Mouse (Mus musculus) fat pad, adult 2 months (tissue): ENCODE data around the gene Habp4.

ENCODE experiments used
- DNase-seq: peaks from one replicate; pipeline ENCODE4 v3.0.0-alpha.2; 2011; ENCODE audit warnings: low read depth, low spot score; ENCODE audit errors: extremely low read depth

Habp4 gene

GRCm38 (mm10) chr13:64161548-64161915, at the start of gene Habp4:
Gene Habp4 (plus strand): TSS chr13:64161824.
- peak; percentile 64 for DNase-seq

DNA sequence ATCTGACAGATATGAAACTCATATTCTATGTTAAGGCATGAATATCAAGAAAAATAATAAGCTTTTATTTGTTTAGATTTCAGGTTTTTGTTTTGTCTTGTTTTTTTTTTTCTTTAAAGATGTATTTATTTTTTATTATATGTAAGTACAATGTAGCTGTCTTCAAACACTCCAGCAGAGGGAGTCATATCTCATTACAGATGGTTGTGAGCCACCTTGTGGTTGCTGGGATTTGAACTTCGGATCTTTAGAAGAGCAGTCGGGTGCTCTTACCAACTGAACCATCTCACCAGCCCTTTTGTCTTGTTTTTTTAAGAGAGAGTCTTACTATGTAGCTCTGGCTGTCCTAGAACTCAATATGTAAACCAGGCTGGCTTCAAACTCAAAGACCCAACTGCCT, 44.2 kb upstream of the Habp4 start:
- DNase-seq: no peak

- no peak for DNase-seq
Measured at GRCm38 (mm10) chr13:64120760-64121159, 40.9 kb upstream of the Habp4 start.

- DNase-seq: no peak
Measured at GRCm38 (mm10) chr13:64123491-64124188, 38.0 kb upstream of the Habp4 start.

DNA sequence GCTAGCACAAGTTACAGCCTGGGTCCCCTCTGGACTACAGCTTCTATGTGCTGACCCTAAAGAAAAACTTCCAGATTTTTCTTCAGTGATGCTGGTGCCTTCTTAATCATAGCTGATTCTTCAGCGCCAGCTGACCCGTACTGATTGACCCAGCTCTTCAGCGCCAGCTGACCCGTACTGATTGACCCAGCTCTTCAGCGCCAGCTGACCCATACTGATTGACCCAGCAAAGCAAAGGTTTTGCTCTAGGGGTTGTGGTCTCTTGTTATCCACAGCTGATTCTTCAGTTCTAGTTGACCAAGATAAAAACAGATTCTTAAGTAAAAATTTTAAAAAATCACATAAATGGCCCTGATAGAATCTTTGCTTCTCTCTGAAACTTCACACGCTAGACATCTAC, 36.7 kb upstream of the Habp4 start:
- DNase-seq: no peak

GRCm38 (mm10) chr13:64126316-64126715, 35.3 kb upstream of the Habp4 start:
- DNase-seq: no peak

- DNase-seq: no peak
Measured at GRCm38 (mm10) chr13:64128858-64129615, 32.6 kb upstream of the Habp4 start, which contains the start of gene Slc35d2. Gene Slc35d2 (minus strand): TSS chr13:64129368.

DNA sequence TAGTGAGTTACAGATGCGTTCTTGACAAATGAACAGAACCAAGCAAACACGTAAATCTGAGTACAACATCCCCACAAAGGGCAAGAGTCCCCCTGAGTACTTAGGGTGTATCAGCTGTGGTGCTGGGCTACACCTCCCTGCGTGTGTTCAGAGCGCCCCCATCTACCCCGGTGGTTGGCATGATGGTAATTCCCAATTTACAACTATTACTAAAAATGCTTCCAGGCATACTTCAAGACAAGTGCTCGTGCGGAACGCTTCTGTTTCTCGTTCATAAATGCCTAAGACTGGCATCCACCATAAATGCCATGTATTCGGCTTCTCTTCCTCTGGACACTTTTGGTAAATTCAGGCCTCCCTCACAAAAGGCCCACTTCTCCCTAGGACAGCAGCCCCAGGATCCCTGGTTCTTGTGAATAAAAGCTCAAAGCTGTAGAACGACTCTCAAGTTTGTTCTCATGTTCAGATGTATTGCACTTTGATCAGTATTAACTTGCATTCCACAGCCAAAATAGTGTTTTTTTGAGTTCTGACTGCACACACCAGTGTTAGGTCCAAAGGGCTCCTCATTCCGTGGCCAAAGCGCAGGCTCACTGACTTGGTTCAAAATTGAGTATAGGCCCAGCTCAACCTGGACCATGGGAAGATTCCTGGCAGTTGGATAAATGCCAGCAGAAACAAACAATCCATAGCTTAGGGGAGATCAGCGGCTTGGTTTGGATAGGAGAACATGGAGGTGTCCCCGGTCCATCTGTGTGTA, 31.8 kb upstream of the Habp4 start:
- no peak for DNase-seq

DNA sequence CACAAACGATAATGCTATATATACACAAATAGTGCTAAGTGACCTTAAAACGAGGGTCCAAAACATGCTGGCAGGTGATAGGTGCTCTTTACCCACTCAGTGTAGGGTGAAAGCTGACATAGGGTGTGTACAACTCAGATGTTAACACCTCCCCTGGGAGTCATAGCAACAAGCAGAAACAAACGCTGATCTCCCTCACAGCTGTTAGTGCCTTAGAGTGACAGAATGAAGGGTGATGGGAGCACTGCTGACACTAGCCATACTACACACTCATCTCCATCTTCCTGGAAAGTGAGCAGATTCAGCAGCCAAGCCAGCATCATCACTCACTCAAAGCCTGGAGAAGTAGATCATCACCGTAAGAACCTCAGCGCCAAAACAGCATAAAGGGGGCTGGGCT, 11.5 kb upstream of the Habp4 start:
- DNase-seq: no peak

DNA sequence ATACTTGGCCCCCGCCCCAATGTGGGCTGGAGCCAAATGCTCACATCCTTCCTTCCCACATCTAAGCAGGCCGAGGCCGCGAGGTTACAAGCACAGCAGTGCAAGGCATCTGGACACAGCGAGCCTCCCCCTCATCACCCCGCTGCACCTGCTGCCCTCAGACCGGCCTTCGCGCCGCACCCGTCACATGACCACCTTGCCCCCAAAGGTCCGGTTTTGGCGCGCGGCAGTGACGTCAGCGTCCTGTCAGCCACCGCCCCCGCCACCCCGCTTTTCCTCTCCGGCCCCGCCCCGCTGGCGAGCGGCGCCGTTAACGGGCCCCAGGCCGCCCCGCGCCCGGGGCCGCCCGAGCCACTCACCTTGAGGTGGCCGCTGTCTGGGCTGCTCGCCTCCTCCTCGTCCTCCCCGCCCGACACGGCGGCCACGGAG, 9.4 kb upstream of the Habp4 start:
- no peak for DNase-seq

GRCm38 (mm10) chr13:64152671-64153082, 8.9 kb upstream of the Habp4 start:
- no peak for DNase-seq

- peak; percentile 69 for DNase-seq
Measured at GRCm38 (mm10) chr13:64153083-64153682, 8.4 kb upstream of the Habp4 start, which contains the start of gene Zfp367. Gene Zfp367 (minus strand): TSS chr13:64153202.

DNA sequence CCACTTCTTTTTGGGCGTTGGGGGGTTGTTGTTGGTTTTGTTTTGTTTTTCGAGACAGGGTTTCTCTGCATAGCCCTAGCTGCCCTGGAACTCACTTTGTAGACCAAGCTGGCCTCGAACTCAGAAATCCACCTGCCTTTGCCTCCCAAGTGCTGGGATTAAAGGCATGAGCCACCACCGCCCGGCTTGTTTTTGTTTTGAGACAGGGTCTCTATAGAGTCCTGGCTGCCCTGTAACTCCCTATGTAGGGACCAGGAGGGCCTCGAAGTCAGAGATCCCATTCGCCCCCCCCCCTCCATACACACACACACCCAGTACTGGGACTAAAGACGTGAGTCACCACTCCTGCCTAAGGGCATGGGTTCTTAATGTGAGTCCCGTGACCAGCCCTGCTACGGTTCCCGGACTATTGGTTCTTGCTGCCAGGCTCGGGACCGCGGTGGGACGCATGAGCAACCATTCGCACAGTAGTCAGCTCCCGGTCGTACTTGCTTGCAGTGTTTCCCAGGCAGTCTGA, 7.8 kb upstream of the Habp4 start:
- DNase-seq: no peak

DNA sequence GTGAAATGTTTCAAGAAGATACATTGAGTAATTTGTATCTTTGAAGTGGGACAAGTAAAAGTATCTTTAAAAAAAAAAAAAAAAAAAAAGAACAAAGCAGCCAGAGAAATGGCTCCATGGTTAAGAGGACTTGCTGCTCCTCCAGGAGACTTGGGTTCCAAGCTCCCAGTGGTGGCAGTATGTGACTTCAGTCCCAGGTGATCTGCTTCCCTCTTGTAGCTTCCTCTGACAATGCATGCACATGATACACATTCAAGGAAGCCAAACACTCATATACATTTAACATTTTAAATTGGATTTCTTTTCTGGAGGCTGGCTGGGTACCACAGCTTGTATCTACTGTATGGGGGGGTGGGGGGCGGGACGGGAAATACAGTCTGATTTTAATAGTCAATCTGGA, 7.0 kb upstream of the Habp4 start:
- DNase-seq: no peak

- DNase-seq: no peak
Measured at GRCm38 (mm10) chr13:64155171-64155571, 6.5 kb upstream of the Habp4 start.

- no peak for DNase-seq
Measured at GRCm38 (mm10) chr13:64156966-64157365, 4.7 kb upstream of the Habp4 start.

GRCm38 (mm10) chr13:64161916-64162611, 440 bp downstream of the Habp4 start:
- no peak for DNase-seq

DNA sequence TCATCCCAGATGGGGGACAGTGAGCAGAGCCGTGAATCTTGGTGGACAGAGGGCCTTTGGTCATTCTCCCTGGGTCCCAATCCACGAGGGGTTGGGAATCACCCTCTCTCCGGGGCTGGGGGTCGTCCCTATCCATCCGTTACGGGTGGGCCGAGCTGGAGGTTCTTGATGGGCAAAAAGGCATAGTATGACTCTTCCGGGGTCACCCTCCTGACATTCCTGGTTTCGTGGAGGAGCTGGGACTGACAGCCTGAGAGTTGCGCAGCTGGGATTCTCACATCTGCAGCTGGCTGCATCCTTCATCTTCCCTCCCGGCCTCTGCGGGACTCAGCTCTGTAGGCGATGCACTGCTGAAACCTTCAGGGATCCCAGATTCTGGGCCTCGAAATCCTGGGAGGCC, 1.0 kb downstream of the Habp4 start:
- DNase-seq: no peak

GRCm38 (mm10) chr13:64163147-64163715, 1.6 kb downstream of the Habp4 start:
- no peak for DNase-seq

DNA sequence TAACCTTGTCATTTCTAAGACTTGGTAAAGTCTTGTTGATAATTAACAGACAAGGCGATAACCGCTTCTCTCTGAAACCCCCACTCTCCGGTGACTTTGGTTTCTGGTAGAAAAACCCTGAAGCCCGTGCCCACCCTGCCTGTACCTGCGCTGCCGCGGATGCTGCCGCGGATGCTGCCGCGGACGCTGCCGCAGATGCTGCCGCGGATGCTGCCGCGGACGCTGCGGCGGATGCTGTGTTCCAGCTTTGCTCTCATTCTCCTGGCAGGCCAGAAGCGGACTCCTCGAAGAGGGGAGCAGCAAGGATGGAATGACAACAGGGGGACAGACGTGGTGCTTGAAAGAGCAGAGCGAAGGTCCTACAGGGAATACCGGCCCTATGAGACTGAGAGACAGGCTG, 8.1 kb downstream of the Habp4 start:
- DNase-seq: no peak
